Mouse (Mus musculus): ENCODE measurements at regions not wholly inside any gene's neighbourhood (a gene's known extent, or its start where the extent isn't known, plus 50 kb on each side); places are given as distances from the start of the nearest gene placed in this dataset.

- Histone ChIP-seq H3K9ac (ENCODE audit: low read depth, low read length) (no peak overlapping the region), H3K27ac (ENCODE audit: low read length) (no peak overlapping the region; the same call in 1 of the 2 replicates), H3K9me3 (replicated peaks; ENCODE audit: control insufficient read depth, low read length, poor library complexity, severe bottlenecking) (no peaks in the 10 kb centered on the region), H3K36me3 (ENCODE audit: control insufficient read depth, insufficient read depth, low read length) (no peaks in the 10 kb centered on the region), H3K4me3 (ENCODE audit: low read depth, low read length) (no peak overlapping the region), H3K4me1 (ENCODE audit: control insufficient read depth, insufficient read depth, low read length) (no peaks in the 10 kb centered on the region), H3K27me3 (ENCODE audit: control insufficient read depth, insufficient read depth, low read depth, low read length) (no peaks in the 10 kb centered on the region), H3K4me2 (ENCODE audit: low read length) (no peak overlapping the region)
- WGBS, result 98% methylated on average over 3 of the region's 3 CpGs
- ATAC-seq, result no peak
These were observed 182.4 kb downstream of the Tpra1 start for GRCm38 (mm10) chr6:89084437-89084836.

GRCm38 (mm10) chr6:89085151-89085550, 183.1 kb downstream of the Tpra1 start:
- H3K9ac ChIP-seq (ENCODE audit: low read depth, low read length), result no peak overlapping the region
- H3K27ac ChIP-seq (ENCODE audit: low read length), result no peak overlapping the region
- no peaks in the 10 kb centered on the region for H3K36me3 ChIP-seq (ENCODE audit: control insufficient read depth, insufficient read depth, low read length)
- H3K4me2 ChIP-seq (ENCODE audit: low read length), result no peak overlapping the region
- 84% methylated on average over 6 of the region's 6 CpGs for WGBS
- H3K4me1 ChIP-seq (ENCODE audit: control insufficient read depth, insufficient read depth, low read length), result no peaks in the 10 kb centered on the region
- H3K4me3 ChIP-seq (ENCODE audit: low read depth, low read length), result no peak overlapping the region
- ATAC-seq, result no peak
- H3K27me3 ChIP-seq (ENCODE audit: control insufficient read depth, insufficient read depth, low read depth, low read length), result no peaks in the 10 kb centered on the region
- no peaks in the 10 kb centered on the region for H3K9me3 ChIP-seq (replicated peaks; ENCODE audit: control insufficient read depth, low read length, poor library complexity, severe bottlenecking)

GRCm38 (mm10) chr6:89087620-89088019, 185.6 kb downstream of the Tpra1 start:
- H3K27me3 ChIP-seq (ENCODE audit: control insufficient read depth, insufficient read depth, low read depth, low read length), result no peaks in the 10 kb centered on the region
- H3K9me3 ChIP-seq (replicated peaks; ENCODE audit: control insufficient read depth, low read length, poor library complexity, severe bottlenecking), result no peaks in the 10 kb centered on the region
- no peak overlapping the region for H3K27ac ChIP-seq (ENCODE audit: low read length)
- no peak for ATAC-seq
- 66% methylated on average over 4 of the region's 4 CpGs for WGBS
- no peaks in the 10 kb centered on the region for H3K4me1 ChIP-seq (ENCODE audit: control insufficient read depth, insufficient read depth, low read length)
- no peak overlapping the region for H3K9ac ChIP-seq (ENCODE audit: low read depth, low read length)
- H3K4me3 ChIP-seq (ENCODE audit: low read depth, low read length), result no peak overlapping the region
- no peaks in the 10 kb centered on the region for H3K36me3 ChIP-seq (ENCODE audit: control insufficient read depth, insufficient read depth, low read length)
- no peak overlapping the region for H3K4me2 ChIP-seq (ENCODE audit: low read length)

GRCm38 (mm10) chr6:89090096-89090495, 188.0 kb downstream of the Tpra1 start:
- ATAC-seq, result no peak
- Histone ChIP-seq H3K27me3 (ENCODE audit: control insufficient read depth, insufficient read depth, low read depth, low read length) (no peaks in the 10 kb centered on the region), H3K9ac (ENCODE audit: low read depth, low read length) (no peak overlapping the region), H3K36me3 (ENCODE audit: control insufficient read depth, insufficient read depth, low read length) (no peaks in the 10 kb centered on the region), H3K4me2 (ENCODE audit: low read length) (no peak overlapping the region), H3K9me3 (replicated peaks; ENCODE audit: control insufficient read depth, low read length, poor library complexity, severe bottlenecking) (no peaks in the 10 kb centered on the region), H3K27ac (ENCODE audit: low read length) (no peak overlapping the region), H3K4me3 (ENCODE audit: low read depth, low read length) (no peak overlapping the region), H3K4me1 (ENCODE audit: control insufficient read depth, insufficient read depth, low read length) (no peaks in the 10 kb centered on the region)
- WGBS, result 89% methylated on average over 5 of the region's 5 CpGs

GRCm38 (mm10) chr6:89095911-89096310, 193.9 kb downstream of the Tpra1 start:
- no peaks in the 10 kb centered on the region for H3K4me1 ChIP-seq (ENCODE audit: control insufficient read depth, insufficient read depth, low read length)
- no peak for ATAC-seq
- 93% methylated on average over 14 of the region's 14 CpGs for WGBS
- no peak overlapping the region for H3K4me3 ChIP-seq (ENCODE audit: low read depth, low read length)
- no peak overlapping the region for H3K4me2 ChIP-seq (ENCODE audit: low read length)
- no peaks in the 10 kb centered on the region for H3K9me3 ChIP-seq (replicated peaks; ENCODE audit: control insufficient read depth, low read length, poor library complexity, severe bottlenecking)
- no peaks in the 10 kb centered on the region for H3K27me3 ChIP-seq (ENCODE audit: control insufficient read depth, insufficient read depth, low read depth, low read length)
- no peak overlapping the region for H3K27ac ChIP-seq (ENCODE audit: low read length)
- H3K36me3 ChIP-seq (ENCODE audit: control insufficient read depth, insufficient read depth, low read length), result no peaks in the 10 kb centered on the region
- H3K9ac ChIP-seq (ENCODE audit: low read depth, low read length), result no peak overlapping the region

- H3K27ac ChIP-seq (ENCODE audit: low read length), result no peak overlapping the region
- H3K4me1 ChIP-seq (ENCODE audit: control insufficient read depth, insufficient read depth, low read length), result no peaks in the 10 kb centered on the region
- 87% methylated on average over 8 of the region's 8 CpGs for WGBS
- ATAC-seq, result no peak
- H3K36me3 ChIP-seq (ENCODE audit: control insufficient read depth, insufficient read depth, low read length), result no peaks in the 10 kb centered on the region
- no peak overlapping the region for H3K4me2 ChIP-seq (ENCODE audit: low read length)
- no peaks in the 10 kb centered on the region for H3K27me3 ChIP-seq (ENCODE audit: control insufficient read depth, insufficient read depth, low read depth, low read length)
- no peak overlapping the region for H3K4me3 ChIP-seq (ENCODE audit: low read depth, low read length)
- H3K9me3 ChIP-seq (replicated peaks; ENCODE audit: control insufficient read depth, low read length, poor library complexity, severe bottlenecking), result no peaks in the 10 kb centered on the region
- H3K9ac ChIP-seq (ENCODE audit: low read depth, low read length), result no peak overlapping the region
These were observed 195.5 kb downstream of the Tpra1 start for GRCm38 (mm10) chr6:89097531-89097930.

GRCm38 (mm10) chr6:89119241-89119640, 217.2 kb downstream of the Tpra1 start:
- Histone ChIP-seq H3K4me1 (ENCODE audit: control insufficient read depth, insufficient read depth, low read length) (no peaks in the 10 kb centered on the region), H3K9me3 (replicated peaks; ENCODE audit: control insufficient read depth, low read length, poor library complexity, severe bottlenecking) (no peaks in the 10 kb centered on the region), H3K4me2 (ENCODE audit: low read length) (no peak overlapping the region), H3K27me3 (ENCODE audit: control insufficient read depth, insufficient read depth, low read depth, low read length) (no peaks in the 10 kb centered on the region), H3K4me3 (ENCODE audit: low read depth, low read length) (no peak overlapping the region), H3K9ac (ENCODE audit: low read depth, low read length) (no peak overlapping the region), H3K36me3 (ENCODE audit: control insufficient read depth, insufficient read depth, low read length) (no peaks in the 10 kb centered on the region), H3K27ac (ENCODE audit: low read length) (no peak overlapping the region)
- no peak for ATAC-seq
- 76% methylated on average over 1 of the region's 1 CpGs for WGBS

GRCm38 (mm10) chr6:89121023-89121745, 219.1 kb downstream of the Tpra1 start:
- Histone ChIP-seq H3K9me3 (replicated peaks; ENCODE audit: control insufficient read depth, low read length, poor library complexity, severe bottlenecking) (no peaks in the 10 kb centered on the region), H3K9ac (ENCODE audit: low read depth, low read length) (no peak overlapping the region), H3K4me2 (ENCODE audit: low read length) (no peak overlapping the region), H3K4me3 (ENCODE audit: low read depth, low read length) (no peak overlapping the region), H3K27ac (ENCODE audit: low read length) (no peak overlapping the region), H3K4me1 (ENCODE audit: control insufficient read depth, insufficient read depth, low read length) (no peaks in the 10 kb centered on the region), H3K36me3 (ENCODE audit: control insufficient read depth, insufficient read depth, low read length) (no peaks in the 10 kb centered on the region), H3K27me3 (ENCODE audit: control insufficient read depth, insufficient read depth, low read depth, low read length) (no peaks in the 10 kb centered on the region)
- ATAC-seq, result peak; percentile 23; the same call in 1 of the 2 replicates
- WGBS, result 53% methylated on average over 4 of the region's 4 CpGs

GRCm38 (mm10) chr6:89121746-89122070, 219.7 kb downstream of the Tpra1 start:
- 63% methylated on average over 3 of the region's 3 CpGs for WGBS

More at GRCm38 (mm10) chr6:89121746-89122070, 219.7 kb downstream of the Tpra1 start:
- Histone ChIP-seq H3K27me3 (ENCODE audit: control insufficient read depth, insufficient read depth, low read depth, low read length) (no peaks in the 10 kb centered on the region), H3K9ac (ENCODE audit: low read depth, low read length) (no peak overlapping the region), H3K27ac (ENCODE audit: low read length) (no peak overlapping the region), H3K9me3 (replicated peaks; ENCODE audit: control insufficient read depth, low read length, poor library complexity, severe bottlenecking) (no peaks in the 10 kb centered on the region), H3K36me3 (ENCODE audit: control insufficient read depth, insufficient read depth, low read length) (no peaks in the 10 kb centered on the region), H3K4me2 (ENCODE audit: low read length) (no peak overlapping the region), H3K4me3 (ENCODE audit: low read depth, low read length) (no peak overlapping the region), H3K4me1 (ENCODE audit: control insufficient read depth, insufficient read depth, low read length) (no peaks in the 10 kb centered on the region)
- no peak for ATAC-seq

Data from midbrain, embryonic 16.5 days (tissue).